Mouse (Mus musculus) hindbrain, embryonic 12.5 days (tissue): ENCODE measurements around the gene 4930402H24Rik. TPM values are rescaled to one million over a fixed set of nuclear protein-coding genes. Genes with fewer than 3 reads are reported as not detected.

Experiments used
- ATAC-seq: fragments of 200-750 bp; cut with Nextera tagmentation; 2 replicates; pipeline ENCODE4 v1.8.0; 2017; ENCODE audit warnings: moderate TSS enrichment; ENCODE audit not compliant: low FRiP score
- H3K27ac ChIP-seq: fragments of 300-500 bp; sonication (generic); 2 replicates; pipeline ENCODE4 v1.5.1; 2016; ENCODE audit warnings: mild to moderate bottlenecking
- H3K27me3 ChIP-seq: fragments of 300-500 bp; sonication (generic); 2 replicates; pipeline ENCODE4 v1.6.1; 2016; ENCODE audit warnings: mild to moderate bottlenecking
- H3K36me3 ChIP-seq: fragments of 300-500 bp; sonication (generic); 2 replicates; pipeline ENCODE4 v1.6.1; 2016; ENCODE audit warnings: mild to moderate bottlenecking
- H3K4me1 ChIP-seq: fragments of 300-500 bp; sonication (generic); 2 replicates; pipeline ENCODE4 v1.6.1; 2016
- H3K4me2 ChIP-seq: fragments of 300-500 bp; sonication (generic); replicated peaks from 2 replicates; pipeline ENCODE4 v1.6.1; 2016; ENCODE audit warnings: mild to moderate bottlenecking
- H3K4me3 ChIP-seq: fragments of 300-500 bp; sonication (generic); 2 replicates; pipeline ENCODE4 v1.5.1; 2016; ENCODE audit warnings: mild to moderate bottlenecking
- H3K9ac ChIP-seq: fragments of 300-500 bp; sonication (generic); 2 replicates; pipeline ENCODE4 v1.6.1; 2016; ENCODE audit warnings: mild to moderate bottlenecking, moderate library complexity
- H3K9me3 ChIP-seq: fragments of 300-500 bp; sonication (generic); replicated peaks from 2 replicates; pipeline ENCODE4 v1.6.1; 2016; ENCODE audit warnings: mild to moderate bottlenecking
- WGBS: fragments of 180-500 bp; shearing (Covaris S2); methylation state at CpG from one replicate; pipeline ENCODE4 v1.1.7; 2016; 5-methylcytosine and 5-hydroxymethylcytosine counted together
- polyA plus RNA-seq: library from polyadenylated mRNA; unstranded; fragments of >200 nt; fragmentation: Nextera tagmentation; extraction: Ambion mirVana; gene quantifications from 2 replicates; pipeline ENCODE4 v1.2.1, GENCODE M21; 2016

Gene 4930402H24Rik
- polyA plus RNA-seq, 1 experiment from 2014 or later, result 98.2 TPM

DNA sequence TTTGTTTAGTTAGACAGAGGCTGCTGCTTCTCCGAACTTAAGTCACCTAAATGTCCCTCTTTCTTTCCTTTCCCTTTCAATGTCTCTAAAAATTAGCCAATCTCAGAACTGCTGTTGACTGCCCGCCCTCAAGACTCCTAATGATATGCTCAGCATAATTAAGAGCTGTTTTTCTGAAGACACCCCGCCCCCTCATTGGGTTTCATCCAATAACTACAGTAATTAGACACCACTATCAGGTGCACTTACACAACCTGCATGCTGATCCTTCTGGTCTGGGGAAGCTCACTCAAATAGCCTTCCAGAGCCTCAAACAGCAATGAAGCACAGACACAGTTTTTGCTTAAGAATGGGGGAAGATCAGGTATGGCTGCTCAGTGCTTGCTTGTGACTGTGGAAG, 156.5 kb downstream of the 4930402H24Rik start:
- 84% methylated on average over 3 of the region's 3 CpGs for WGBS
- H3K27me3 ChIP-seq, result no peaks in the 10 kb centered on the region
- no peak overlapping the region for H3K4me3 ChIP-seq
- no peak overlapping the region for H3K27ac ChIP-seq
- H3K9me3 ChIP-seq, result no peaks in the 10 kb centered on the region
- peaks cover 45% of the 10 kb centered on the region for H3K36me3 ChIP-seq
- H3K4me1 ChIP-seq, result 0 out of 2 replicates have a peak, but pooled peaks cover 5% of the 10 kb centered on the region
- no peak for ATAC-seq
- no peak overlapping the region for H3K4me2 ChIP-seq
- no peak overlapping the region for H3K9ac ChIP-seq

DNA sequence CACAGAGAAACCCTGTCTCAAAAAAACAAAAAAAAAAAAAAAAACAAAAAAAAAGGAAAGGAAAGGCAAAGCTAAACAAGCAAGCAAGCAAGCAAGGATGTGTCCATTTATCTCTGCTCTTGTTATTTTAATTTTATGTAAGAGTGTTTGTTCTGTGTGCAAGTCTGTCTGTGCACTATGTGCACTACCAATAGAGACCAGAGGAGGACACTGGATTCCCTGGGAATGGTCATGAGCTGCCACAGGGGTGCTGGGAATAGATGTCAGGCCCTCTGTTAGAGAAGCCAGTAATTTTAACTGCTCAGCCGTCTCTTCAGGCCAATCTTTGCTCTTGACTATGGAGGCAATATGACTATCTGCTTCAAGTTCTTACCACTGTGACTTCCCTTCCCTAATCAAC, 162.6 kb downstream of the 4930402H24Rik start:
- Histone ChIP-seq H3K9me3 (no peaks in the 10 kb centered on the region), H3K27me3 (no peaks in the 10 kb centered on the region), H3K27ac (no peak overlapping the region), H3K9ac (no peak overlapping the region), H3K4me1 (no peaks in the 10 kb centered on the region), H3K36me3 (peaks cover 96% of the 10 kb centered on the region), H3K4me2 (no peak overlapping the region), H3K4me3 (no peak overlapping the region)
- 100% methylated on average over 1 of the region's 1 CpGs for WGBS
- no peak for ATAC-seq

DNA sequence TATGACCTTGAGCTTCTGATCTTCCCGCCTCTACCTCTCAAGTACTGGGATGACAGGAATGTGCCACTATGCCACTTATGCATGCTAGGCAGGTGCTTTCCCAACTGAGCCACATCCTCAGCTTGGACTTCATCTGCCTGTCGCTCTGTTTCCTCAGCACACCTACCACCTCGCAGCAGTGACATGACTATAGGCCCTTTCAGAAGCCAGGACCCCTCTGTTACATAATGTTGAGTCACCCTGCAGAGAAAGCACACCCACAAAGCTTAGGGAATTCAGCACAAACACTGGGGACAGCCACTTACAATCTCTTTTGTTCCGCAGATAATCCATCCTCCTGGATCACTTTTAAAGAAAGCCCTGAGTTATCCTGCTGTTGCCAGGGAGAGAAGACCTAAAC, 166.1 kb downstream of the 4930402H24Rik start:
- H3K4me2 ChIP-seq, result no peak overlapping the region
- no peak overlapping the region for H3K4me3 ChIP-seq
- WGBS, result 44% methylated on average over 4 of the region's 4 CpGs
- no peaks in the 10 kb centered on the region for H3K4me1 ChIP-seq
- no peak for ATAC-seq
- H3K9ac ChIP-seq, result no peak overlapping the region
- H3K27ac ChIP-seq, result no peak overlapping the region
- H3K9me3 ChIP-seq, result no peaks in the 10 kb centered on the region
- H3K36me3 ChIP-seq, result peaks cover 94% of the 10 kb centered on the region
- no peaks in the 10 kb centered on the region for H3K27me3 ChIP-seq

DNA sequence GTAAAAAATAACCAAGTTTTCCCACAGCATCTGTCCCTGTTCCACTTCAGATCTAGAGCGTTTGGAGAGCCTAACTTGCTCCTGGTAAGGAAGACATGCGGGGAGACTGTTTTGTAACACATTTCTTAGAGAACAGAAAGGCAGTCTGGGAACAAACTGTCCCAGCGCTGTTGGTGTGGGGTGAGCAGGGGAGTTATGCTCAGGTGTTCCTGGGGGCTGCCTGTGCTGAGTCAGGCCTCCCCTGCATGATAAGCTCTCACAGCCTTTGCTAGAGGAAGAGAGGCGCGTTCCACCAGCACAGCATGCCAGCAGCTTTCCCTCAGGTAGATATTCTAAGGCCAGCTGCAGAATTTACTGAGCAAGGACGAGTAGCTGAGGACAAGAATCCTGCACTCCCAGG, 168.2 kb downstream of the 4930402H24Rik start:
- no peak overlapping the region for H3K9ac ChIP-seq
- H3K4me1 ChIP-seq, result no peaks in the 10 kb centered on the region
- H3K36me3 ChIP-seq, result peaks cover 90% of the 10 kb centered on the region
- no peaks in the 10 kb centered on the region for H3K9me3 ChIP-seq
- H3K4me2 ChIP-seq, result no peak overlapping the region
- H3K27ac ChIP-seq, result no peak overlapping the region
- WGBS, result 80% methylated on average over 6 of the region's 6 CpGs
- H3K27me3 ChIP-seq, result no peaks in the 10 kb centered on the region
- no peak for ATAC-seq
- H3K4me3 ChIP-seq, result no peak overlapping the region

DNA sequence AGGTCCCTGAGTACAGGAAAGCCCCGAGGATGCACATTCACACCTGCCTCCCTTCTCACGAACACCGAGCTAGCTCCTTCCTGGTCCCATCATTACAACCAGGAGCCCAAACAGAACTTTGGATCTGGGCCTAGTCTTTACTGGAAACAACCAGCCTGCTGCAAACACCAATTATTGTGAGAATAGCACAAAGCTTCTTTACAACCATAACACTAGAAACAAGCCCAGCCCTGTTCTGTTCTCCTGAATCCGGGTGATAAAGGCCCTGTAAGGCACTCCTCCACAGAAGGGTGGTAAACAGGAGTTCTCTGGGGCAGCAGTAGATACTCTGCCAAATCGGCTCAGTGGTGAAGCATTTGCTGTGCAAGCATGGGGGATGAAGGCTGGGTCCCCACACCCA, 170.9 kb downstream of the 4930402H24Rik start:
- no peak overlapping the region for H3K27ac ChIP-seq
- H3K9ac ChIP-seq, result no peak overlapping the region
- no peak overlapping the region for H3K4me2 ChIP-seq
- H3K9me3 ChIP-seq, result no peaks in the 10 kb centered on the region
- WGBS, result 88% methylated on average over 5 of the region's 5 CpGs
- H3K4me1 ChIP-seq, result no peaks in the 10 kb centered on the region
- no peak overlapping the region for H3K4me3 ChIP-seq
- no peak for ATAC-seq
- no peaks in the 10 kb centered on the region for H3K27me3 ChIP-seq
- H3K36me3 ChIP-seq, result peaks cover 90% of the 10 kb centered on the region

DNA sequence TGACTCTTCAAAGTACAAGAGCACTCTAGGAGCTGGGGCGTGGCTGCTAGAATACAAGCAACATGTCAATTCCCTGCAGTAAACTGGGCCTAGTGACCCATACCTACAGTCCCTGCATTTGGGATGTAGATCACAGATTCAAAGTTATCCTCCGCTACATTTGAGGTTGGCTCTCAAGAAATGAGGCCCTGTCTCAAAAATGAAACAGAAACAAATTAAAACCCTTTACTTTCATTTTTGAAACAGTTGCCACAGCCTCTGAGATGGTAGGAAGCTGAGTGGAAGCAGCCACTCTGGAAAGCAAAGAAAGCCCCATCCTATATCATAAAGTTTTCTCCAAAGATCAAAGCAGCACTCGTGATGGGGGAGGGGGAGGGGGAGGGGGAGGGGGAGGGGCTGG, 172.8 kb downstream of the 4930402H24Rik start:
- Histone ChIP-seq H3K4me3 (no peak overlapping the region), H3K9me3 (no peaks in the 10 kb centered on the region), H3K27me3 (no peaks in the 10 kb centered on the region), H3K9ac (no peak overlapping the region), H3K4me2 (no peak overlapping the region), H3K4me1 (no peaks in the 10 kb centered on the region), H3K36me3 (peaks cover 90% of the 10 kb centered on the region), H3K27ac (no peak overlapping the region)
- ATAC-seq, result no peak
- WGBS, result 77% methylated on average over 3 of the region's 3 CpGs

DNA sequence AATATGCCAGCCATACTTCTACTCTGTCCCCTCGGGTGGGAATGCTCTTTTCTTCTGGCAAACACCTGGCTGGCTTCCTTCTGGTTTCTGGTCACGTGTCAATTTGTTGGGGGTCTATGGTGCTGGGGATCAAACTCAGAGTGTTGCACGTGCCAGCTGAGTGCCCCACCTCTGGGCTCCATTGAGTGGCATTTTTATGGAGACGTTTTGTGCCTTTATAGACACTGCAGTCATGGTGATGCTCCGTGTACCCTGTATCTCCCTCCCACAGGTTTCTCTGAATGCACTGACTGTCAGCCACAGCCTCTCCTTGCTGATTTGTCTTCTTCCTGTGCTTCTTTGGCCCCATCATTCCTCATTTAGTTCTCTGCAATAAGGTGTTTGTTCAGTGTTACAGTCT, 174.4 kb downstream of the 4930402H24Rik start:
- 72% methylated on average over 5 of the region's 5 CpGs for WGBS
- no peaks in the 10 kb centered on the region for H3K9me3 ChIP-seq
- no peak overlapping the region for H3K4me3 ChIP-seq
- no peaks in the 10 kb centered on the region for H3K27me3 ChIP-seq
- no peak overlapping the region for H3K4me2 ChIP-seq
- H3K4me1 ChIP-seq, result no peaks in the 10 kb centered on the region
- ATAC-seq, result no peak
- peaks cover 91% of the 10 kb centered on the region for H3K36me3 ChIP-seq
- no peak overlapping the region for H3K27ac ChIP-seq
- no peak overlapping the region for H3K9ac ChIP-seq

DNA sequence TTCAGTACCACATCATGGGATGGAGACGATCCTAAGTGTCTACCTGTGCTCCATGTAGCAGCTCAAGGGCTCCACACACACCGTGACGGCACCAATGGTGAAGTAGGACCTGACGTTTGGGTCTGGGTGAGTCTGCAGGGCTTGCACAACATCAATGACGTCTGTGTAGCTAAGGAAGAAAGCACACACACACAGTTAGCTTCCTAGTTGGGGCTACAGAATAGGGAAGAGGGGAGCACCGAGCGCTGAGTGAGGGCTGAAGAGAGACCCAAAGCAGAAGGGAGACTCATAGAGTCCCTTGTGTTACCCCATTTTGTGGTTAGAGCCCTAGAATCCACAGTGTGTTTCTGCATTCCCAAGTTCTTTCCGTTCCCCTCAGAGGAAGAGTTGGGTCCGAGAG, 175.5 kb downstream of the 4930402H24Rik start:
- Histone ChIP-seq H3K36me3 (peaks cover 92% of the 10 kb centered on the region), H3K27me3 (no peaks in the 10 kb centered on the region), H3K9me3 (no peaks in the 10 kb centered on the region), H3K27ac (no peak overlapping the region), H3K4me2 (no peak overlapping the region), H3K9ac (no peak overlapping the region), H3K4me1 (no peaks in the 10 kb centered on the region), H3K4me3 (no peak overlapping the region)
- 94% methylated on average over 9 of the region's 9 CpGs for WGBS
- no peak for ATAC-seq

DNA sequence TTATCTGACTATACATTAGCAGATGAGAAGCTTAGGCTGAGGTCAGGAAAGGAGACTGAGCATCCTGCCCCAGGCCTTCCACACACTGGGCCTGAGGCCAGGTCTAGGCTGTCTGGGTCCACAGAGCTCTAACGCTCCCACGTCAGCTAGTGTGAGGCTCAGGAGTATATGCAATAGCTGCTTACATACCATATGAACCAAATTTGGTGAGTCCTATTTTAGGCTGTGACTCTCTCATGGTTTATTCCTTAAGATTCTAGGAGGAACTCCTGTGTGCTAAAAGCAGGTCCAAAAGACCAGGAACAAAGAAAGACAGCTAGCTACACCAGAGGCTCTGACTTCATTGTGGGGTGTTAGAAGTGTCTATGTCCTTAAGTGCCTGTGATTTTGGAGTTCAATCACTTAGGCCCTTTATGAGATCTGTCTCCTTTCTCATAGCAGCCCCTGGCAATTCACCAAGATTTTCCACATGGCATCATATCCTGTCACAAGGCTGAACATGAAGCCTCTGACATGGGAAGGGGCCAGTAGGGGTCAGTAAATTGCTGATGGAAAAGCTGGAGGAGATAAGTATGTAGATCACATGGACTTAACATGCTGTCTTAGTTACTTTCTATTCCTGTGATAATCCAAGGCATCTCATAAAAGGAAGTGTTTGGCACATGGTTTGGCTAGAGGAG, 177.2 kb downstream of the 4930402H24Rik start:
- Histone ChIP-seq H3K27ac (no peak overlapping the region), H3K4me3 (no peak overlapping the region), H3K27me3 (no peaks in the 10 kb centered on the region), H3K36me3 (peaks cover 90% of the 10 kb centered on the region), H3K4me1 (no peaks in the 10 kb centered on the region), H3K9me3 (no peaks in the 10 kb centered on the region), H3K9ac (no peak overlapping the region), H3K4me2 (no peak overlapping the region)
- 98% methylated on average over 2 of the region's 2 CpGs for WGBS
- ATAC-seq, result no peak

DNA sequence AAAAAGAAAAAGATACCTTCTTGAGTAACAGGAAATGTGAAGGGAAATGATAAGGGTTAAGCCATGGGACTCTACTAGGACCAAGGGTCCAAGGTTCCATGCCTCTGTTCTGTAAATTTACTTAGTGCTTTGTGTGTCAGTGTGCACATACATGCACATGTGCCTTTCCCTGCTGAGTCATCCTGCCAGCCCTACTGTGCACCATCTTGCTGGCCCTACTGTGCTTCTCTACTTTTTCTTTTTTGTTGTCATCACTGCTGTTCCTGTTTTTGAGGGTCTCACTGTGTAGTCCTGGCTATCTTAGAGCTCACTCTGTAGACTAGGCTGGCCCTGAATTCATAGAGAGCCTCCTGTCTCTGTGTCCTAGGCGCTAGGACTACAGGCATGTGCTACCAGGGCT, 178.5 kb downstream of the 4930402H24Rik start:
- Histone ChIP-seq H3K9ac (no peak overlapping the region), H3K4me2 (no peak overlapping the region), H3K27ac (no peak overlapping the region), H3K27me3 (no peaks in the 10 kb centered on the region), H3K9me3 (no peaks in the 10 kb centered on the region), H3K36me3 (peaks cover 92% of the 10 kb centered on the region), H3K4me1 (no peaks in the 10 kb centered on the region), H3K4me3 (no peak overlapping the region)
- WGBS, result 91% methylated on average over 1 of the region's 1 CpGs
- no peak for ATAC-seq

DNA sequence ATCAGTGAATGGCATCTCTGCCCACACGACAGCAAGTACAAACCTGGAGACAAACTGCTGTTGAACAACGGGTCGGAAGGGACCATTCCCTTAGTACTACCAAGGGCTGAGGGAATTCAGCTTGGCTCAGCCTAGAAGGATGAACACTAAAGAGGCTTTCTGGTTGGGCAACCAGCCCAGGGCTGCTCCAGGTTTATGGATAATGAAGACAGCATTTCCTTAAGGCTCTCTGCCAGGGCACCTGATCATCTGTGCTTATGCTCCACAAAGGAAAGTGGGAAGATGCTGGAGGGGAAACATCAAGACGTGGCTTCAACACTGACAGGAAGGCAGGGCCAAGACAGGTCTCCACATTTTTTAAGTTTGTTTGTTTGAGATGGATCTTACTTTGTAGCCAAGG, 181.8 kb downstream of the 4930402H24Rik start:
- Histone ChIP-seq H3K9ac (no peak overlapping the region), H3K27ac (no peak overlapping the region), H3K27me3 (no peaks in the 10 kb centered on the region), H3K4me1 (no peaks in the 10 kb centered on the region), H3K4me2 (no peak overlapping the region), H3K36me3 (peaks cover 81% of the 10 kb centered on the region), H3K9me3 (no peaks in the 10 kb centered on the region), H3K4me3 (no peak overlapping the region)
- no peak for ATAC-seq
- WGBS, result 81% methylated on average over 4 of the region's 4 CpGs

DNA sequence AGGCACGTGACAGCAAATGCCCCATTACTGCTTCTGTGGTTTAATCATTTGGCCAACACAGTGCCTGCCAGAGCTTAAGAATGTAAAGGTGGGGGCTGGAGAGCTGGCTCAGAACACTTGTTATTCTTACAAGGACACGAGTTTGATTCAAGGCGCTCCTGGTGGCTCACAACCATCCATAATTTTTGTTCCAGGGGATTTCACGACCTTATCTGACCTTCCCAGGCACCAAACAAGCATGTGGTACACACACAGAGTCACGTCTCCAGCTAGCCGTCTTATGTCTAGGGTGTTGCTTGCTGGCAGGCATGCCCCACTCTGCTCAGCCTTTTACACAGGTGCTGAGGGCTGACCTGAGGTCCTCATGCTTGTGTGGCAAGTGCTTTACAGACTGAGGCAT, 188.3 kb downstream of the 4930402H24Rik start:
- WGBS, result 78% methylated on average over 6 of the region's 6 CpGs
- H3K4me1 ChIP-seq, result no peaks in the 10 kb centered on the region
- H3K9me3 ChIP-seq, result no peaks in the 10 kb centered on the region
- H3K27ac ChIP-seq, result no peak overlapping the region
- peaks cover 78% of the 10 kb centered on the region for H3K36me3 ChIP-seq
- H3K4me3 ChIP-seq, result no peak overlapping the region
- no peak overlapping the region for H3K9ac ChIP-seq
- no peak for ATAC-seq
- no peaks in the 10 kb centered on the region for H3K27me3 ChIP-seq
- no peak overlapping the region for H3K4me2 ChIP-seq

DNA sequence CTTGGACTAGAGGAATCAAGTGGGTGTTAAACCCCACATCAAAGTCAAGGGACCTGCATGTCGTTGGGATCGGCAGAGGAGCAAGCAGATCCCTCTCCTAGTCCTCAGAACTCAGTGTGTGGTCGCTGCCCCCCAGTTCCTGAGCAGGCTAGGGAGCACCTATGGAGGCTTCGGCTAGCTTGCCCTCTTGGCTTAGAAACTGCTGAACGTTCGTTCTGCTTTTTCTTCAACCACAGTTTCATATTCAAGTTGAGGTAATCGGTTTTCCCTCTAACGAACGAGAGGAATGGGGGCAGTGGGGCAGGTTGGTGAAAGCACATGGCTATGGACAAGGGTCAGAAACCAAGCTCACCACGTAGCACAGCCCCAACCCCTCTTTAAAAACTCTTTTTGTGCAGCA, 199.1 kb downstream of the 4930402H24Rik start:
- H3K9me3 ChIP-seq, result no peaks in the 10 kb centered on the region
- H3K27ac ChIP-seq, result no peak overlapping the region; the same call in 1 of the 2 replicates
- no peak for ATAC-seq
- WGBS, result 72% methylated on average over 10 of the region's 10 CpGs
- H3K9ac ChIP-seq, result no peak overlapping the region
- H3K4me1 ChIP-seq, result no peaks in the 10 kb centered on the region
- no peaks in the 10 kb centered on the region for H3K27me3 ChIP-seq
- no peak overlapping the region for H3K4me3 ChIP-seq
- no peak overlapping the region for H3K4me2 ChIP-seq
- H3K36me3 ChIP-seq, result peaks cover 48% of the 10 kb centered on the region
